Mouse (Mus musculus) midbrain, embryonic 15.5 days (tissue): Measurements from ENCODE around the gene Xylt2. TPM values are rescaled to one million over a fixed set of nuclear protein-coding genes. Genes with fewer than 3 reads are reported as not detected.
A peak's percentile ranks its signal among the peaks of the same experiment; 100 is the strongest.
"Not testable (repeated sequence)": the region's sequence is repeated elsewhere in the genome, so short reads cannot be mapped to it uniquely, and the experiment has no call there.

Experiments used
- ATAC-seq: fragments of 200-750 bp; cut with Nextera tagmentation; replicated peaks from 2 replicates; pipeline ENCODE4 v1.8.0; 2017; ENCODE audit warnings: moderate TSS enrichment
- H3K27ac ChIP-seq: fragments of 300-500 bp; sonication (generic); 2 replicates; pipeline ENCODE4 v1.5.1; 2015; ENCODE audit warnings: mild to moderate bottlenecking, inconsistent platforms
- H3K27me3 ChIP-seq: fragments of 300-500 bp; sonication (generic); replicated peaks from 2 replicates; pipeline ENCODE4 v1.6.1; 2015; ENCODE audit warnings: inconsistent platforms
- H3K36me3 ChIP-seq: fragments of 300-500 bp; sonication (generic); replicated peaks from 2 replicates; pipeline ENCODE4 v1.6.1; 2015; ENCODE audit warnings: inconsistent platforms
- H3K4me1 ChIP-seq: fragments of 300-500 bp; sonication (generic); 2 replicates; pipeline ENCODE4 v1.6.1; 2015; ENCODE audit warnings: inconsistent platforms
- H3K4me2 ChIP-seq: fragments of 300-500 bp; sonication (generic); 2 replicates; pipeline ENCODE4 v1.6.1; 2015; ENCODE audit warnings: inconsistent platforms, mild to moderate bottlenecking, moderate library complexity
- H3K4me3 ChIP-seq: fragments of 300-500 bp; sonication (generic); 2 replicates; pipeline ENCODE4 v1.5.1; 2015; ENCODE audit warnings: mild to moderate bottlenecking, inconsistent platforms
- H3K9ac ChIP-seq: fragments of 300-500 bp; sonication (generic); 2 replicates; pipeline ENCODE4 v1.6.1; 2015; ENCODE audit warnings: mild to moderate bottlenecking, inconsistent platforms
- H3K9me3 ChIP-seq: fragments of 300-500 bp; sonication (generic); 2 replicates; pipeline ENCODE4 v1.6.1; 2016; ENCODE audit warnings: inconsistent platforms
- WGBS: fragments of 180-500 bp; shearing (Covaris S2); methylation state at CpG from one replicate; pipeline ENCODE4 v1.1.7; 2015; ENCODE audit warnings: mixed read lengths; 5-methylcytosine and 5-hydroxymethylcytosine counted together
- polyA plus RNA-seq: library from polyadenylated mRNA; unstranded; fragments of >200 nt; fragmentation: Nextera tagmentation; extraction: Ambion mirVana; gene quantifications from 2 replicates; pipeline ENCODE4 v1.2.1, GENCODE M21; 2015

The Xylt2 gene
- polyA plus RNA-seq, 1 experiment from 2014 or later: 12.8 TPM

DNA sequence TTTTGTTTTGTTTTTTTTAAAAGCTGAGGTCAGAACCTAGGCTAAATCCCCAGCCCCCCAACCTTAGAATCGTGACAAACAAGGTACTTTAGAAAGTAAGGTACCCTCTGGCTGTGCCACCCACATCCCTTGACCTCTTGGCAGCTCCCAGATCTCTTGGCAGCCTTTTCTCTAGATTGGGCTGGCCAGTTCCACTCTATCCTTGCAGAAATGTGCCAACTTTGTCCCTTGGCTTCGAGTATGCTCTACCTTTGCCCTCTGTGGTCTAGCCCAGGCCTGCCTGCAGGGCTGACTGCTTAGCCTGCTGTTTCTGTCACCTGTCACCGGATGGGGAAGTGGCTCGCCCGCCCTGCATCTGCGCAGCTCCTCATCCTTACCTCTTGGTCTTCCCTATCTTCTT is 12.0 kb downstream of the Xylt2 start:
- no peaks in the 10 kb centered on the region for H3K27me3 ChIP-seq
- no peak overlapping the region for H3K27ac ChIP-seq
- no peak overlapping the region for H3K4me3 ChIP-seq
- H3K4me2 ChIP-seq: no peak overlapping the region
- ATAC-seq: no peak
- H3K9ac ChIP-seq: no peak overlapping the region
- 91% methylated on average over 6 of the region's 6 CpGs for WGBS
- no peaks in the 10 kb centered on the region for H3K9me3 ChIP-seq
- peaks cover 33% of the 10 kb centered on the region for H3K36me3 ChIP-seq
- no peaks in the 10 kb centered on the region for H3K4me1 ChIP-seq

DNA sequence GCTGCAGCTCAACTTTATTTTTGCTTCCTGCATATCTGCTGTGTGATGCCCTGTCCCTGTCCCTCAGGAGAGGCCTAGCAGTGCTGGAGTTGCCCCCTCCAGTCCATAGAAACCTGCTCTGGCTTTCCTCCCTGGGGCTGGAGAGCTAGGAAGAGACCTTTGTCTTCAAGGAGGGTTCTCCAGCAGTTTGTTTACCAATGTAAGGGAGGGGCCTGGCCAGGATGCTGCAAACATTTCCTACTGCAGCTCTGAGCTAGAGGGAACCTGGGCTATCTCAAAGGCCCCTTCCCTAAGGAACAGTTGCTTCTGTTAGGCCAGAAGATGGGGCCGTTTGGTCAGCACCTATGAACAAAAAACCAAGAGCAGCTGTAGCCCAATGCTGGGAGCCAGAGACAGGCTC is 16.0 kb downstream of the Xylt2 start:
- H3K27ac ChIP-seq: no peak overlapping the region

DNA sequence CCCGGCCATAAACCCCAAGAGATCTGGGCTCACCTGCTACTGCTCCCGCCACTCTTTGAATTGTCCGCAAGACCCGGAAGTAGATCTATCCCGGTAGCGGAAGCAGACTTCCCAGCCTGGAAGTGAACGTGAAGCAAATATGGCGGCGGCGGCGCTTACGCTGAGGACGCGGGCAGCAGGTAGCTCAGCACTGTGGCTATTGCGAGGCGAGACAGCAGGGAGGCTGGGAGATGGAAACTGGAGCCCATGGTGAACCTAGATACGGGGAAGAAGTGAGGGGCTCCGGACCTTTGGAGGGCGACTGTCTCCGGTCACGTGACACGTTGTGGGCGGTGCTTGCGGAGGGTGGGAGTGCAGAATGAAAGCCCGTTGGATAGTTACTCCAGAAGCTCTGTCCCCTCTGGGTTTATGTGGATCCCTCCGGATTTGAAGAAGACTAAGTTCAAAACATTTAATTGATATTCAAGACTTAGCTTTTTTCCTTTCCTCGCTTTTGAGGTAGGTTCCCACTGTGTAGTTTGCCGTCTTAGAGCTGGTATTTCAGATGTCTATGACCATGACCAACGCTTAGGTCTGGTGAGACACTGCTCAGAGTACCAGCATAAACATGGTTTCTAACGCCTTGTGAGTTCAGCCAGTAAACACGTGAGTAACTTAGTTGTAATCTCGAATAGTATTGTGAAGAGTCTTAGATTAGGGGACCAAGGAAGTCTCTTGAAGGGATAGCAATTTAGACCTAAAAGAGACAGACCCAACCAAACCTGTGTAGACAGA is 23.5 kb downstream of the Xylt2 start, which contains the start of the genes Mrpl27 and Eme1:
Mrpl27 (plus strand) TSS at position 105 of the 774 bp plus-strand sequence.
Eme1 (minus strand) TSS at position 302 of the 774 bp plus-strand sequence.
- peak within 1 kb of the TSS; percentile 83 for H3K4me2 ChIP-seq
- H3K36me3 ChIP-seq: peaks cover 4% of the 10 kb centered on the region; the same call in 1 of the 2 replicates
- H3K9me3 ChIP-seq: no peaks in the 10 kb centered on the region
- WGBS: under 1% methylated on average over 32 of the region's 32 CpGs
- H3K27me3 ChIP-seq: no peaks in the 10 kb centered on the region
- peak within 1 kb of the TSS; percentile 98 for H3K27ac ChIP-seq
- H3K9ac ChIP-seq: peak within 1 kb of the TSS; percentile 69
- ATAC-seq: peak; percentile 93
- H3K4me3 ChIP-seq: peak within 1 kb of the TSS; percentile 83
- peaks cover 20% of the 10 kb centered on the region for H3K4me1 ChIP-seq

More for the DNA sequence above, 16.0 kb downstream of the Xylt2 start:
- Histone ChIP-seq H3K4me3 (no peak overlapping the region), H3K36me3 (peaks cover 24% of the 10 kb centered on the region), H3K9ac (no peak overlapping the region), H3K4me1 (no peaks in the 10 kb centered on the region), H3K4me2 (no peak overlapping the region), H3K27me3 (no peaks in the 10 kb centered on the region), H3K9me3 (no peaks in the 10 kb centered on the region)
- 77% methylated on average over 1 of the region's 1 CpGs for WGBS
- no peak for ATAC-seq

DNA sequence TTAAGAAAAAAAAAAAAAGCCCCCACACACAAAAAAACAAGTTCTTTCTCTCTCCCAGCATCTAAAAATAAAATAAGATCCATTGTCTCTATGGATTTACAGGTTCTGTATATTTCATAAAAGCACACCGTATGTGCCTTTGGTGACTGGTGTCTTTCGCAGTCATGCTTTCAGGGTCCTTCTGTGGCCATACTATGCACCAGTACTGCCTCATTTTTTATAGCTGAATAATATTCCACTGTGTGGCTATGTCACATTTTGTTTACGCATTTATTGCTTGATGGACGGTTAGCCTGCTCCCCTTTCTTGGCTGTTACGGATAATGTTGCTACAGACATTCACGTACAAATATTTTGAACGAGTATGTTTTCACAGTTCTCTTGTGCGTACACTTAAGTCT is 24.3 kb downstream of the Xylt2 start:
- no peaks in the 10 kb centered on the region for H3K9me3 ChIP-seq
- H3K4me1 ChIP-seq: peaks cover 20% of the 10 kb centered on the region
- no peak overlapping the region for H3K9ac ChIP-seq
- H3K27ac ChIP-seq: no peak overlapping the region
- WGBS: 45% methylated on average over 8 of the region's 8 CpGs
- peak overlapping the region; percentile 83 for H3K4me2 ChIP-seq
- peak overlapping the region; percentile 83 for H3K4me3 ChIP-seq
- no peak for ATAC-seq
- H3K36me3 ChIP-seq: 0 out of 2 replicates have a peak, but pooled peaks cover 4% of the 10 kb centered on the region
- no peaks in the 10 kb centered on the region for H3K27me3 ChIP-seq

DNA sequence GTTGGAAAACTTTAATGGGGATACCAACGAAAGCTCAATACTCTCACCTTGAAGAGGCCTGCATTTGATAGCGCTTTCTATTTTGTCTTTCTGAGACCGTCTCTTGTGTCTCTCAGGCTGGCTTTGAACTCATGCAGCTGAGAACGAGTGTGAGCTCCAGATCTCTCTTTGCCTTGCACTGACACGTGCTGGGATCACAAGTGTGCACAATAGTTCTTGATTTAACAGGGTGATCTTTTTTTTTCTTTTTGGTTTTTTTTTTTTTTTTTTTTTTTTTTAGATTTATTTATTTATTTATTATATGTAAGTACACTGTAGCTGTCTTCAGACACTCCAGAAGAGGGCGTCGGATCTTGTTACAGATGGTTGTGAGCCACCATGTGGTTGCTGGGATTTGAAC is 26.1 kb downstream of the Xylt2 start:
- WGBS: 88% methylated on average over 7 of the region's 7 CpGs
- not testable (repeated sequence) for H3K9me3 ChIP-seq, H3K36me3 ChIP-seq, H3K27ac ChIP-seq, H3K4me2 ChIP-seq, ATAC-seq, H3K9ac ChIP-seq, H3K27me3 ChIP-seq, H3K4me3 ChIP-seq
- H3K4me1 ChIP-seq: peaks cover 20% of the 10 kb centered on the region

DNA sequence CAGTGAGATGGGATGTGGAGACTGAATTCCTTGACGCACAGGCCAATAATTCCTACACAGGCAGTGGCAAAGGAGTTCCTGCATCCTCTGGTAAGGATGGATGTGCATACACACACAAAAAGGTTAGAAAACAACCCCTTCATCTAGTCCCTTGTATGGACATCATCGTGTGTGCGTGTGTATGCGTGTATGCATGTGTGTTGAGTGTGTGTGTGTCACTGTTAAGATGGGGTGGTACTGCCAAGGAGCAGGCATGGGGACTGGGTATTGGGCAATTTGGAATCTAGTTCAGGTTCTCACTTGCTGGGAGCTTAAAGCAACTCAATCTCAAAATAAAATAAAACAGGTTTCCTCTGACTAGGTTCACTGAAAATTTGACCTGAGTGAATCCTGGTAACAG is 30.9 kb downstream of the Xylt2 start:
- Histone ChIP-seq H3K9me3 (no peaks in the 10 kb centered on the region), H3K27ac (no peak overlapping the region), H3K4me3 (no peak overlapping the region), H3K36me3 (peaks cover 47% of the 10 kb centered on the region; the same call in 1 of the 2 replicates), H3K27me3 (no peaks in the 10 kb centered on the region), H3K9ac (no peak overlapping the region), H3K4me1 (no peaks in the 10 kb centered on the region), H3K4me2 (no peak overlapping the region)
- no peak for ATAC-seq
- WGBS: 95% methylated on average over 4 of the region's 4 CpGs

DNA sequence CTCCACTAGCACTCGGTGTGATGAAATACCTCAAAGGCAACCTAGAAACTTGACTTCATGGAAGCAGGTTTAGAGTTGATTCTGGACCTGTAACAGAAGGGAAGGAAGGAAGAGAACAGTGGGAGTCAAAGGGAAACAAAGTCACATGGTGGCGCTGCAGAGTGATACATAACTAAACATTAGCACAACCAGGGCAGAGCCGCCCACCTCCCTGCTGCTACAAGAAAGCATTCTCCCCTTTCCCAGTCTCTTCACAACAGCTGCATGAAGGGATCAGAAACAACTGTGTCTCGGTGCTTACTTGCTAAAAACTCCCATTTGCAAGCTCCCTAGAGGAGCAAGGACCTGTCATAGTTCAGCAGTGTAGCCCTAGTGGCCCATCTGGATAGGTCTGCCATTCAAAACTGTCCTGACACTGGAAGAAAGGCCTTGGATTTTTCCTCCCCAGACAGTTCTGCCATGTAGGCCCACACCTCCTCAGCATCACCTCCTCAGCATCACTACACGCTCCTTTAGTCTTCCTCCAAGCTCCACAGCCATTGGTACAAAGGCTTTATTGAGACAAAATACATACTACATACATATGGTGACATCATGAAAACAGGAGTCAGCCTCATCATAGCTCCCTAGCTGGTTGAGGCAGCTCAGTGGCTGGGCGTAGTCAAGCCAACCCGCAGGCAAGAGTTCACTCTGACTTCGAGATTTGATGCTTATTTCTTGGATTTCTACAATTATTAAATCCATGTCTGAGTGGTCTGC is 32.7 kb downstream of the Xylt2 start:
- Histone ChIP-seq H3K36me3 (peaks cover 65% of the 10 kb centered on the region), H3K4me2 (no peak overlapping the region), H3K9me3 (no peaks in the 10 kb centered on the region), H3K9ac (no peak overlapping the region), H3K4me3 (no peak overlapping the region), H3K4me1 (no peaks in the 10 kb centered on the region), H3K27ac (no peak overlapping the region), H3K27me3 (no peaks in the 10 kb centered on the region)
- ATAC-seq: no peak
- WGBS: 85% methylated on average over 8 of the region's 8 CpGs

DNA sequence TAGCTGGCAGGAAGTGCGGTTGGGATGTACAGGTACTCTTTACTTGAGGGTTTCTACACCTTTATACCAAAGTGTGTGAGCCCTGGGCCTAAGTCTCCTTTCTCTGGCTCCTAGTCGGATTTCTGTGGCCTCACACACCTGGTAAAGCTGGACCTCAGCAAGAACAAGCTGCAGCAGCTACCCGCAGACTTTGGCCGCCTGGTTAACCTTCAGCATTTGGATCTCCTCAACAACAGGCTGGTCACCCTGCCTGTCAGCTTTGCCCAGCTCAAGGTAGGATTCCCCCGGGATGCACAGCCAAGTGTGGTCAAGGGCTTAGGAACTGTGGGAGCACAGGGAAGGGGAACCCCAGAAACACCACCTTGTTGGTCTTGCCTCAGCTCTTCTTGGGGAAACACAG is 42.9 kb downstream of the Xylt2 start:
- H3K27me3 ChIP-seq: no peaks in the 10 kb centered on the region
- H3K9me3 ChIP-seq: no peaks in the 10 kb centered on the region
- no peak overlapping the region for H3K4me2 ChIP-seq
- peaks cover 14% of the 10 kb centered on the region for H3K4me1 ChIP-seq
- H3K36me3 ChIP-seq: peaks cover 63% of the 10 kb centered on the region
- H3K9ac ChIP-seq: no peak overlapping the region
- no peak overlapping the region for H3K4me3 ChIP-seq
- H3K27ac ChIP-seq: no peak overlapping the region
- no peak for ATAC-seq
- WGBS: 90% methylated on average over 5 of the region's 5 CpGs

DNA sequence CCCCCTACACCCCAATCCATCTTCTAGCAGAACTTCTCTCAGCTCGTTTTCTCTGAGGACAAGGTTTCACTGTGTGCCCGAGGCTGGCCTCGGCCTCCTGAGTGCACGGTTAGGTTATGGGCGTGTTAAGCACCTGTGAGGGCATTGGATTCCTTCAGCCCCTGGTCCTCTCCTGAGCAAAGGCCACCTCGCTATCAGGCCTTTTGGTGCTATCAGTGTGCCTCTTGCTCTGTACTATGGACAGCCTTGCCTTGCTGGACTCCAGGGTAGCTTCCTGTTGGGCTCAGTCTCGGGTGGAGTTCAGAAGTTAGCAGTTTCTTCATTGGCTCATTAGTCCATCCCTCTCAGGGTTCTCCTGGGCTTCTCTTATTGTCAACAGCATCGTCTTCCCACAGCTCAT is 44.3 kb downstream of the Xylt2 start:
- 92% methylated on average over 8 of the region's 8 CpGs for WGBS
- Histone ChIP-seq H3K27ac (no peak overlapping the region), H3K27me3 (no peaks in the 10 kb centered on the region), H3K4me1 (peaks cover 14% of the 10 kb centered on the region), H3K9ac (no peak overlapping the region), H3K9me3 (no peaks in the 10 kb centered on the region), H3K4me3 (no peak overlapping the region), H3K36me3 (peaks cover 57% of the 10 kb centered on the region), H3K4me2 (no peak overlapping the region)
- no peak for ATAC-seq

DNA sequence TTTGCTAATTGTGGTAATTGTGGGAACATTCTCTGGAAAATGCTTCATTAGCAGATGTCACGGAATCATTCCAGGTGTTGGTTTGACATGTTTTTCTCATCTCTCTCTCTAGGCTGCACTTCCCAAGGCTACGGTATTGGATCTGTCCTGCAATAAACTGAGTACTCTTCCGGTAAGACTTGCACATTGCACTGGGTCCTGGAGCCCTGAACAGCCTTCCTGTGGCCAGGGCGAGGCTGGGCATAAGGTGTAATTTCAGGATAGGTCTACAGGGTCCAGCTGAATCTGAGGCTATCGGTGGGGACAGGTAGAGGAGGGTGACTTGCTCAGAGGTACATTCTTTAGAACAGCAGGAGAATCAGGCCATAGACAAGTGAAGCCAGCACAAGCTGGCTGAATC is 45.3 kb downstream of the Xylt2 start:
- peaks cover 46% of the 10 kb centered on the region for H3K36me3 ChIP-seq
- no peak overlapping the region for H3K4me3 ChIP-seq
- no peaks in the 10 kb centered on the region for H3K9me3 ChIP-seq
- no peak overlapping the region for H3K4me2 ChIP-seq
- no peak for ATAC-seq
- no peaks in the 10 kb centered on the region for H3K27me3 ChIP-seq
- peaks cover 14% of the 10 kb centered on the region for H3K4me1 ChIP-seq
- H3K9ac ChIP-seq: no peak overlapping the region
- 94% methylated on average over 5 of the region's 5 CpGs for WGBS
- H3K27ac ChIP-seq: no peak overlapping the region

DNA sequence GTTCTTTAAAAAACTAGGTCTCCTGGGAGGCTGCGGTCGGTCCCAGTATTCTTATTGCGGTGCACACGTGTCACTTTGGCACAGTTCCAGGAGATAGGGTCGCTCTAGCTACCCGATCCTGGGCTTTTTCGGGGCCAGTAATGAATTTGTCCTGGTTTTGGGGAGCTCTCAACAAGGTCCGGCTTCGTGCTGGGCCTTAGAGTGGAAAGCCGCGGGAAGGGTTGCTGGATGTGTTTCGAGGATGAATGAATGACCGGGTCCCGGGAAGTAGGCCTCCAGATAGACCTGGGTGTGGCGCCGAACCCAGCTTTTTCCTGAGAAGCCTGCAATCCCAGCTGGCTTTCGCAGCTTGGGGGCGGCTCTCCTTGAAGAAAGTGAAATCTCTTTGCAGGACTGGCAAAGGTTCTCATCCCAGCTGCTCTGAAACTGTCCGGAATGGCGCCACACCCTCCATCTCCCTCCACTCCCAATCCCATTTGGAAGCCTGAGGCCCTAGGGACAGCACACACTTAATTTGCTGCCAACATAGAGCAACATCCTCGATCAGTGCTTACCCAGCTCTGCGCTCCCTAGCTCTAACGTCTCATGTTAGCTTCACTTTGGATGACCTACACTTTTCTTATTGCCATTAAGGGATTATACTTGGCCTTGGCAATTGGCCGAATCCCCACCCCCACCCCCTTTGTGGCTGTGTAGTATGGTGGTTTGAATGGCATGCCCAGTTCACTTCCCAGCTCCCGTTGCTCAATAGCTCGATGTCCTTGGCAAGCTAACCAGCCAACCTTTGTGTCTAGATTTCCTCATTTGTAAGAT is 46.9 kb downstream of the Xylt2 start:
- H3K27me3 ChIP-seq: no peaks in the 10 kb centered on the region
- H3K9me3 ChIP-seq: no peaks in the 10 kb centered on the region
- H3K4me1 ChIP-seq: peaks cover 14% of the 10 kb centered on the region
- peak overlapping the region; percentile 88 for H3K4me2 ChIP-seq
- peak; percentile 48; the same call in 1 of the 2 replicates for ATAC-seq
- H3K9ac ChIP-seq: peak overlapping the region; percentile 92
- H3K36me3 ChIP-seq: peaks cover 31% of the 10 kb centered on the region
- H3K27ac ChIP-seq: peak overlapping the region; percentile 73
- H3K4me3 ChIP-seq: peak overlapping the region; percentile 100
- WGBS: 12% methylated on average over 26 of the region's 26 CpGs

DNA sequence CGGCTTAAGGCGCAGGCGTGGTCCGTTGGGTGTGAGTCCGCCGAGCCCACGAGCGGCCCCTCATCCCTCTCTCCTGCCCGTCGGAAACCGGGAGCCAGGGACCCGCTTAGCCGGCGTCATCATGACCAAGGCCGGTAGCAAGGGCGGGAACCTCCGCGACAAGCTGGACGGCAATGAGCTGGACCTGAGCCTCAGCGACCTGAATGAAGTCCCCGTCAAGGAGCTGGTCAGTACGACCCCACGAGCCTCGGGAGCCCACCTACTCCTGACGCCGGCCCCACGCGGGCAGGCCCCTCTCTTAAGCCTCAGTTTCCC is 47.5 kb downstream of the Xylt2 start:
- WGBS: under 1% methylated on average over 28 of the region's 28 CpGs
- peak; percentile 65 for ATAC-seq
- H3K27me3 ChIP-seq: no peaks in the 10 kb centered on the region
- peak overlapping the region; percentile 88 for H3K4me2 ChIP-seq
- H3K36me3 ChIP-seq: peaks cover 25% of the 10 kb centered on the region
- H3K9ac ChIP-seq: peak overlapping the region; percentile 92
- peaks cover 14% of the 10 kb centered on the region for H3K4me1 ChIP-seq
- H3K4me3 ChIP-seq: peak overlapping the region; percentile 100
- H3K9me3 ChIP-seq: no peaks in the 10 kb centered on the region
- peak overlapping the region; percentile 73 for H3K27ac ChIP-seq
